Mouse (Mus musculus) heart, embryonic 12.5 days (tissue): ENCODE measurements around the gene Lrrc43. TPM values are rescaled to one million over a fixed set of nuclear protein-coding genes. Genes with fewer than 3 reads are reported as not detected.

ENCODE experiments used
- ATAC-seq: fragments of 200-750 bp; cut with Nextera tagmentation; 2 replicates; pipeline ENCODE4 v1.8.0; 2017; ENCODE audit warnings: moderate TSS enrichment, moderate library complexity; ENCODE audit not compliant: insufficient number of reproducible peaks, low FRiP score
- H3K27ac ChIP-seq: fragments of 300-500 bp; sonication (generic); 2 replicates; pipeline ENCODE4 v1.5.1; 2016; ENCODE audit warnings: mild to moderate bottlenecking, moderate library complexity; ENCODE audit not compliant: poor library complexity, severe bottlenecking
- H3K27me3 ChIP-seq: fragments of 300-500 bp; sonication (generic); replicated peaks from 2 replicates; pipeline ENCODE4 v1.6.1; 2016; ENCODE audit warnings: mild to moderate bottlenecking, moderate library complexity
- H3K36me3 ChIP-seq: fragments of 300-500 bp; sonication (generic); 2 replicates; pipeline ENCODE4 v1.6.1; 2016; ENCODE audit warnings: mild to moderate bottlenecking, moderate library complexity
- H3K4me1 ChIP-seq: fragments of 300-500 bp; sonication (generic); replicated peaks from 2 replicates; pipeline ENCODE4 v1.6.1; 2016; ENCODE audit warnings: mild to moderate bottlenecking
- H3K4me2 ChIP-seq: fragments of 300-500 bp; sonication (generic); 2 replicates; pipeline ENCODE4 v1.6.1; 2016; ENCODE audit warnings: mild to moderate bottlenecking, moderate library complexity
- H3K4me3 ChIP-seq: fragments of 300-500 bp; sonication (generic); 2 replicates; pipeline ENCODE4 v1.5.1; 2016; ENCODE audit warnings: mild to moderate bottlenecking
- H3K9ac ChIP-seq: fragments of 300-500 bp; sonication (generic); 2 replicates; pipeline ENCODE4 v1.6.1; 2016; ENCODE audit warnings: mild to moderate bottlenecking, moderate library complexity
- H3K9me3 ChIP-seq: fragments of 300-500 bp; sonication (generic); replicated peaks from 2 replicates; pipeline ENCODE4 v1.6.1; 2016; ENCODE audit warnings: mild to moderate bottlenecking, moderate library complexity
- WGBS: fragments of 180-500 bp; shearing (Covaris S2); methylation state at CpG from one replicate; pipeline ENCODE4 v1.1.7; 2016; 5-methylcytosine and 5-hydroxymethylcytosine counted together
- microRNA-seq: library from miRNA; unstranded; fragments of <30 nt; microRNA quantifications from one replicate; pipeline ENCODE4, GENCODE M21; 2017
- polyA plus RNA-seq: library from polyadenylated mRNA; unstranded; fragments of >200 nt; fragmentation: Nextera tagmentation; extraction: Ambion mirVana; gene quantifications from 2 replicates; pipeline ENCODE4 v1.2.1, GENCODE M21; 2016

Gene Lrrc43
- polyA plus RNA-seq, 1 experiment from 2014 or later = not detected

DNA sequence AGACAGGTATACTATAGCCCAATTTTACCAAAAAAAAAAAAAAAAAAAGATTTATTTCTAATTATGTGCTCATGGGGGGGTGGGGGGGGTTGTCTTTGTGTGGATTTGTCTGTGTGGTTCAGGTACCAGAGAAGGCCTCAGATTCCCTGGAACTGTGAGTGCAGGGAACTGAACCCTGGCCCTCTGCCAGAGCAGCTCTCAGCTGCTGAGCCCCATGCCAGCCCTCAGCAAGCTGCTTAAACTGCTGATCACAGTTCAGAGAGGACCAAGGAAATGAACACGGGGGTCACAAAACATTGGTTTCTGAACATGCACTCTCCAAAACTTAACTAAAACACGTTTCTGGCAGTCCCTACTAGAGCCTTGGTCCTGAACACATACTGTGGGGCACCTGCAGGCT lies 67.3 kb downstream of the Lrrc43 start:
- WGBS = 73% methylated on average over 2 of the region's 2 CpGs
- Histone ChIP-seq H3K27me3 (no peaks in the 10 kb centered on the region), H3K4me3 (no peak overlapping the region), H3K36me3 (peaks cover 62% of the 10 kb centered on the region), H3K4me2 (no peak overlapping the region), H3K4me1 (no peaks in the 10 kb centered on the region; the same call in 1 of the 2 replicates), H3K9ac (no peak overlapping the region), H3K27ac (no peak overlapping the region), H3K9me3 (no peaks in the 10 kb centered on the region)
- no peak for ATAC-seq

Small RNAs within 50 kb of the gene (microRNA-seq; reads per million reads assigned to microRNA genes)
- gene Mir7647 = 0.94 reads per million

Other genes starting within 250 kb of the Lrrc43 start
- gene Wdr66, start 237.2 kb upstream of the Lrrc43 start, polyA plus RNA-seq = 0.24 and 0.64 TPM in 2 replicates
- gene Bcl7a, start 145.5 kb upstream of the Lrrc43 start, polyA plus RNA-seq = 16.3 and 16.6 TPM in 2 replicates
- 14.2 TPM in 2 replicates for gene Mlxip, start 94.5 kb upstream of the Lrrc43 start, polyA plus RNA-seq
- not detected in 2 replicates for gene Il31, start 184 bp downstream of the Lrrc43 start, polyA plus RNA-seq
- gene B3gnt4, start 21.2 kb downstream of the Lrrc43 start, polyA plus RNA-seq = 0.18 and 0.27 TPM in 2 replicates
- 90.5 and 94.0 TPM in 2 replicates for gene Diablo, start 34.9 kb downstream of the Lrrc43 start, polyA plus RNA-seq
- gene Gm49027, start 36.2 kb downstream of the Lrrc43 start, polyA plus RNA-seq = 0.13 and 0.22 TPM in 2 replicates
- gene Vps33a, start 83.7 kb downstream of the Lrrc43 start, polyA plus RNA-seq = 20.0 and 23.4 TPM in 2 replicates
- 62.3 and 65.2 TPM in 2 replicates for gene Clip1, start 195.3 kb downstream of the Lrrc43 start, polyA plus RNA-seq
- 69.6 and 77.5 TPM in 2 replicates for gene Zcchc8, start 231.8 kb downstream of the Lrrc43 start, polyA plus RNA-seq